ENCODE assay signal across 22 mouse cellular contexts in genomic region chr14:102014976-102015603, GRCm38 (mm10).
DNase-seq lines count a peak whose midpoint lies in the region; ATAC-seq and TF ChIP-seq lines count a peak whose summit lies in the region.
"Had no signal": no experiment of that assay in that cellular context is flagged by ENCODE, and none has a peak within 500 bp of the region (broad histone marks: within the 10 kb centered on the region; RNA-seq: fewer than 3 reads in every experiment).

No protein-coding gene starts in this region.

- peak; percentile 89 for ATAC-seq in intestine, embryonic 16.5 days
- peak; percentile 54; the same call in 1 of the 2 replicates for ATAC-seq in stomach, postnatal 0 days (ENCODE audit: low FRiP score, low TSS enrichment)
- ATAC-seq: CD4-positive, CD25-positive, alpha-beta regulatory T cell, adult 4 months; Patski had no signal

- 58% methylated on average over 13 of the region's 13 CpGs for WGBS in intestine, embryonic 16.5 days
- 59% methylated on average over 13 of the region's 13 CpGs for WGBS in stomach, postnatal 0 days

- no peak for TF ChIP-seq CTCF in stomach, postnatal 0 days (IDR thresholded peaks at IDR 0.05; ENCODE audit: low read depth)

- peak; percentile 14 for DNase-seq in gastrocnemius, postnatal 25 days
- no peak for DNase-seq in gastrocnemius, postnatal 14 days
- DNase-seq in kidney, postnatal 14 days: peak; percentile 12
- no peak for DNase-seq in kidney, adult 18-20 months
- peak; percentile 19 for DNase-seq in stomach, postnatal 0 days (ENCODE audit: low spot score)
- DNase-seq in frontal cortex, postnatal 25 days (ENCODE audit: low spot score in 2 of 2): no peak
- DNase-seq in embryo, embryonic 10 days (ENCODE audit: low spot score): no peak
- DNase-seq: adrenal gland, postnatal 10 days; cerebellum, adult 9-10 months; gastrocnemius, postnatal 36 days; liver, embryonic 13.5 days; right cerebral cortex, postnatal 4 days; thymus, postnatal 25 days had no signal

- intact Hi-C loops in gastrocnemius, postnatal 14 days (cut with DNase I; ENCODE audit: low total_unique reads): no loop called here

- no peak overlapping the region for H3K27ac ChIP-seq in intestine, embryonic 16.5 days (ENCODE audit: low read length)
- H3K27ac ChIP-seq in stomach, postnatal 0 days (replicated peaks): no peak overlapping the region
- H3K27ac ChIP-seq: forebrain, embryonic 12.5 days; hindbrain, embryonic 14.5 days; liver, embryonic 13.5 days; lung, embryonic 15.5 days; macrophage; midbrain, embryonic 10.5 days had no signal

- H3K4me2 ChIP-seq in intestine, embryonic 16.5 days (ENCODE audit: low read depth, low read length): no peak overlapping the region
- H3K4me2 ChIP-seq in stomach, postnatal 0 days (replicated peaks; ENCODE audit: low read depth): no peak overlapping the region
- H3K4me2 ChIP-seq: forebrain, embryonic 12.5 days; heart, embryonic 11.5 days; hindbrain, embryonic 14.5 days; liver, embryonic 13.5 days; lung, embryonic 15.5 days had no signal

- no peaks in the 10 kb centered on the region for H3K36me3 ChIP-seq in intestine, embryonic 16.5 days (ENCODE audit: control insufficient read depth, insufficient read depth, low read length)
- H3K36me3 ChIP-seq in stomach, postnatal 0 days (ENCODE audit: control insufficient read depth, insufficient read depth, low read length): no peaks in the 10 kb centered on the region
- H3K36me3 ChIP-seq: forebrain, embryonic 12.5 days; liver, embryonic 13.5 days; lung, embryonic 15.5 days; midbrain, embryonic 10.5 days had no signal

- no peak for TF ChIP-seq EP300 in stomach, postnatal 0 days (optimal IDR thresholded peaks at IDR 0.05)

- 0 out of 2 replicates have a peak, but pooled peaks cover 5% of the 10 kb centered on the region for H3K4me1 ChIP-seq in intestine, embryonic 16.5 days (ENCODE audit: control insufficient read depth, insufficient read depth, low read length)
- H3K4me1 ChIP-seq in stomach, postnatal 0 days (replicated peaks; ENCODE audit: control insufficient read depth, insufficient read depth): no peaks in the 10 kb centered on the region
- H3K4me1 ChIP-seq: forebrain, embryonic 12.5 days; liver, embryonic 13.5 days; lung, embryonic 15.5 days; midbrain, embryonic 10.5 days had no signal

- no peak overlapping the region for H3K4me3 ChIP-seq in intestine, embryonic 16.5 days (ENCODE audit: low read length)
- no peak overlapping the region for H3K4me3 ChIP-seq in stomach, postnatal 0 days (ENCODE audit: low read depth, low read length)
- H3K4me3 ChIP-seq: forebrain, embryonic 12.5 days; liver, embryonic 13.5 days; lung, embryonic 15.5 days; midbrain, embryonic 10.5 days had no signal

- H3K27me3 ChIP-seq in intestine, embryonic 16.5 days (replicated peaks; ENCODE audit: control insufficient read depth, insufficient read depth, low read length): no peaks in the 10 kb centered on the region
- no peaks in the 10 kb centered on the region for H3K27me3 ChIP-seq in stomach, postnatal 0 days (ENCODE audit: control insufficient read depth, insufficient read depth, low read length)
- H3K27me3 ChIP-seq: forebrain, embryonic 12.5 days; liver, embryonic 13.5 days; lung, embryonic 15.5 days; Patski had no signal

- no peaks in the 10 kb centered on the region for H3K9me3 ChIP-seq in intestine, embryonic 16.5 days (ENCODE audit: control insufficient read depth, low read length)
- H3K9me3 ChIP-seq in stomach, postnatal 0 days (ENCODE audit: control insufficient read depth, low read length): no peaks in the 10 kb centered on the region
- H3K9me3 ChIP-seq: forebrain, embryonic 12.5 days; liver, embryonic 13.5 days; lung, embryonic 15.5 days; midbrain, embryonic 10.5 days had no signal

- H3K9ac ChIP-seq in intestine, embryonic 16.5 days (ENCODE audit: low read depth, low read length): no peak overlapping the region
- no peak overlapping the region for H3K9ac ChIP-seq in stomach, postnatal 0 days (ENCODE audit: low read length)
- H3K9ac ChIP-seq: forebrain, embryonic 12.5 days; hindbrain, embryonic 14.5 days; liver, embryonic 13.5 days; lung, embryonic 15.5 days had no signal

Comparison
In these comparisons a context has a peak if more than half of its experiments do, and no peak if none do; other contexts are left out.
1. DNase-seq: peak in gastrocnemius, postnatal 25 days (single experiment), kidney, postnatal 14 days (single experiment) and stomach, postnatal 0 days (single experiment); none in gastrocnemius, postnatal 14 days (single experiment), kidney, adult 18-20 months (single experiment), frontal cortex, postnatal 25 days (0 of 2) and embryo, embryonic 10 days (single experiment).